Mouse (Mus musculus) neural tube, embryonic 11.5 days (tissue): ENCODE data around the gene Ppp1r1c. TPM values are rescaled to one million over a fixed set of nuclear protein-coding genes. Genes with fewer than 3 reads are reported as not detected.

Experiments used
- ATAC-seq: fragments of 200-750 bp; cut with Nextera tagmentation; 2 replicates; pipeline ENCODE4 v1.8.0; 2017; ENCODE audit warnings: moderate number of reproducible peaks, mild to moderate bottlenecking, moderate TSS enrichment, moderate library complexity; ENCODE audit not compliant: insufficient read depth, low FRiP score, low TSS enrichment
- DNase-seq: peaks from one replicate; pipeline ENCODE4 v3.0.0-alpha.2; 2015; ENCODE audit warnings: low spot score
- H3K27ac ChIP-seq: fragments of 300-500 bp; sonication (generic); 2 replicates; pipeline ENCODE4 v1.5.1; 2014; ENCODE audit warnings: low read depth, mild to moderate bottlenecking, low read length
- H3K27me3 ChIP-seq: fragments of 300-500 bp; sonication (generic); 2 replicates; pipeline ENCODE4 v1.6.1; 2014; ENCODE audit warnings: mild to moderate bottlenecking, low read length, mixed read lengths; ENCODE audit not compliant: control insufficient read depth, insufficient read depth
- H3K36me3 ChIP-seq: fragments of 300-500 bp; sonication (generic); 2 replicates; pipeline ENCODE4 v1.6.1; 2014; ENCODE audit warnings: mild to moderate bottlenecking, low read length, moderate library complexity, mixed read lengths; ENCODE audit not compliant: control insufficient read depth, insufficient read depth
- H3K4me1 ChIP-seq: fragments of 300-500 bp; sonication (generic); 2 replicates; pipeline ENCODE4 v1.6.1; 2014; ENCODE audit warnings: low read length, mixed read lengths; ENCODE audit not compliant: control insufficient read depth, insufficient read depth
- H3K4me2 ChIP-seq: fragments of 300-500 bp; sonication (generic); 2 replicates; pipeline ENCODE4 v1.6.1; 2014; ENCODE audit warnings: low read depth, mild to moderate bottlenecking, moderate library complexity
- H3K4me3 ChIP-seq: fragments of 300-500 bp; sonication (generic); 2 replicates; pipeline ENCODE4 v1.5.1; 2014; ENCODE audit warnings: low read depth, low read length
- H3K9ac ChIP-seq: fragments of 300-500 bp; sonication (generic); 2 replicates; pipeline ENCODE4 v1.6.1; 2014; ENCODE audit warnings: mild to moderate bottlenecking, low read length
- H3K9me3 ChIP-seq: fragments of 300-500 bp; sonication (generic); 2 replicates; pipeline ENCODE4 v1.6.1; 2016; ENCODE audit warnings: low read length; ENCODE audit not compliant: control insufficient read depth
- WGBS: fragments of 180-500 bp; shearing (Covaris S2); extraction: QIAGEN DNeasy Blood & Tissue Kit; methylation state at CpG from one replicate; pipeline ENCODE4 v1.1.7; 2014; 5-methylcytosine and 5-hydroxymethylcytosine counted together
- polyA plus RNA-seq: library from polyadenylated mRNA; unstranded; fragments of >200 nt; fragmentation: Nextera tagmentation; extraction: Ambion mirVana; gene quantifications from 2 replicates; pipeline ENCODE4 v1.2.1, GENCODE M21; 2014

Gene Ppp1r1c
- polyA plus RNA-seq, 1 experiment from 2014 or later = 53.6 TPM

- DNase-seq (no peak), ATAC-seq (no peak)
- H3K27ac ChIP-seq = no peak overlapping the region
- no peaks in the 10 kb centered on the region for H3K9me3 ChIP-seq
- H3K4me1 ChIP-seq = no peaks in the 10 kb centered on the region
- WGBS = 90% methylated on average over 4 of the region's 4 CpGs
- no peak overlapping the region for H3K4me2 ChIP-seq
- no peak overlapping the region for H3K9ac ChIP-seq
- no peaks in the 10 kb centered on the region for H3K27me3 ChIP-seq
- no peak overlapping the region for H3K4me3 ChIP-seq
- H3K36me3 ChIP-seq = no peaks in the 10 kb centered on the region
Observed at GRCm38 (mm10) chr2:79683258-79683657, 24.3 kb upstream of the Ppp1r1c start.

- 77% methylated on average over 3 of the region's 3 CpGs for WGBS
- Histone ChIP-seq H3K9ac (no peak overlapping the region), H3K9me3 (no peaks in the 10 kb centered on the region), H3K4me3 (no peak overlapping the region), H3K4me2 (no peak overlapping the region), H3K27ac (no peak overlapping the region), H3K4me1 (no peaks in the 10 kb centered on the region), H3K36me3 (no peaks in the 10 kb centered on the region), H3K27me3 (no peaks in the 10 kb centered on the region)
- ATAC-seq (no peak), DNase-seq (no peak)
Observed at GRCm38 (mm10) chr2:79690838-79691237, 16.7 kb upstream of the Ppp1r1c start.

- Histone ChIP-seq H3K27ac (no peak overlapping the region), H3K9ac (no peak overlapping the region), H3K36me3 (no peaks in the 10 kb centered on the region), H3K4me3 (no peak overlapping the region), H3K27me3 (no peaks in the 10 kb centered on the region), H3K9me3 (no peaks in the 10 kb centered on the region), H3K4me1 (no peaks in the 10 kb centered on the region), H3K4me2 (no peak overlapping the region)
- DNase-seq (no peak), ATAC-seq (no peak)
- WGBS = 86% methylated on average over 4 of the region's 4 CpGs
Observed at GRCm38 (mm10) chr2:79695190-79695589, 12.4 kb upstream of the Ppp1r1c start.

- WGBS = 92% methylated on average over 12 of the region's 12 CpGs
- Histone ChIP-seq H3K4me2 (no peak overlapping the region), H3K36me3 (no peaks in the 10 kb centered on the region), H3K27me3 (no peaks in the 10 kb centered on the region), H3K4me3 (no peak overlapping the region), H3K4me1 (no peaks in the 10 kb centered on the region), H3K9ac (no peak overlapping the region), H3K9me3 (no peaks in the 10 kb centered on the region), H3K27ac (no peak overlapping the region)
- DNase-seq (no peak), ATAC-seq (no peak)
Observed at GRCm38 (mm10) chr2:79695939-79696338, 11.6 kb upstream of the Ppp1r1c start.

GRCm38 (mm10) chr2:79696478-79697230, 10.9 kb upstream of the Ppp1r1c start:
- no peaks in the 10 kb centered on the region for H3K36me3 ChIP-seq
- DNase-seq = no peak
- H3K4me3 ChIP-seq = no peak overlapping the region
- H3K4me1 ChIP-seq = no peaks in the 10 kb centered on the region
- no peaks in the 10 kb centered on the region for H3K27me3 ChIP-seq
- no peak overlapping the region for H3K9ac ChIP-seq
- no peak for ATAC-seq
- no peak overlapping the region for H3K4me2 ChIP-seq
- H3K9me3 ChIP-seq = no peaks in the 10 kb centered on the region
- no peak overlapping the region for H3K27ac ChIP-seq
- WGBS = 91% methylated on average over 10 of the region's 10 CpGs

- DNase-seq = no peak
- WGBS = 75% methylated on average over 2 of the region's 2 CpGs
Observed at GRCm38 (mm10) chr2:79698166-79698565, 9.4 kb upstream of the Ppp1r1c start.

GRCm38 (mm10) chr2:79704773-79705172, 2.8 kb upstream of the Ppp1r1c start:
- ATAC-seq = no peak
- 83% methylated on average over 2 of the region's 2 CpGs for WGBS
- H3K36me3 ChIP-seq = no peaks in the 10 kb centered on the region

More at GRCm38 (mm10) chr2:79698166-79698565, 9.4 kb upstream of the Ppp1r1c start:
- Histone ChIP-seq H3K9ac (no peak overlapping the region), H3K4me1 (no peaks in the 10 kb centered on the region), H3K4me2 (no peak overlapping the region), H3K27me3 (no peaks in the 10 kb centered on the region), H3K27ac (no peak overlapping the region), H3K4me3 (no peak overlapping the region), H3K9me3 (no peaks in the 10 kb centered on the region), H3K36me3 (no peaks in the 10 kb centered on the region)
- ATAC-seq = no peak

GRCm38 (mm10) chr2:79713662-79714091, 6.1 kb downstream of the Ppp1r1c start:
- no peaks in the 10 kb centered on the region for H3K27me3 ChIP-seq
- no peak overlapping the region for H3K9ac ChIP-seq
- WGBS = 74% methylated on average over 3 of the region's 3 CpGs
- DNase-seq = no peak
- H3K36me3 ChIP-seq = no peaks in the 10 kb centered on the region
- H3K9me3 ChIP-seq = no peaks in the 10 kb centered on the region
- no peak overlapping the region for H3K4me2 ChIP-seq
- ATAC-seq = no peak
- no peaks in the 10 kb centered on the region for H3K4me1 ChIP-seq
- H3K27ac ChIP-seq = no peak overlapping the region
- H3K4me3 ChIP-seq = no peak overlapping the region

More at GRCm38 (mm10) chr2:79704773-79705172, 2.8 kb upstream of the Ppp1r1c start:
- H3K27ac ChIP-seq = no peak overlapping the region
- no peaks in the 10 kb centered on the region for H3K9me3 ChIP-seq
- no peak overlapping the region for H3K4me3 ChIP-seq
- DNase-seq = no peak
- no peak overlapping the region for H3K4me2 ChIP-seq
- H3K4me1 ChIP-seq = no peaks in the 10 kb centered on the region
- H3K27me3 ChIP-seq = no peaks in the 10 kb centered on the region
- H3K9ac ChIP-seq = no peak overlapping the region

GRCm38 (mm10) chr2:79714745-79715144, 7.2 kb downstream of the Ppp1r1c start:
- no peaks in the 10 kb centered on the region for H3K27me3 ChIP-seq
- no peak for ATAC-seq
- no peaks in the 10 kb centered on the region for H3K9me3 ChIP-seq
- H3K27ac ChIP-seq = no peak overlapping the region
- no peaks in the 10 kb centered on the region for H3K36me3 ChIP-seq
- WGBS = 85% methylated on average over 6 of the region's 6 CpGs
- H3K9ac ChIP-seq = no peak overlapping the region
- no peaks in the 10 kb centered on the region for H3K4me1 ChIP-seq
- no peak overlapping the region for H3K4me2 ChIP-seq
- DNase-seq = no peak
- no peak overlapping the region for H3K4me3 ChIP-seq
